Mouse (Mus musculus) bone marrow macrophage, adult 2 months (primary cell): ENCODE measurements around the gene Slc35e3.

Experiments
- CTCF ChIP-seq: IDR thresholded peaks from 2 replicates; pipeline ENCODE4 v1.5.1; 2012; ENCODE audit warnings: low read depth, mild to moderate bottlenecking, low read length, moderate library complexity
- POLR2A ChIP-seq: IDR thresholded peaks from 2 replicates; pipeline ENCODE4 v1.6.1; 2012; ENCODE audit warnings: mild to moderate bottlenecking, low read depth, low read length, borderline replicate concordance

DNA sequence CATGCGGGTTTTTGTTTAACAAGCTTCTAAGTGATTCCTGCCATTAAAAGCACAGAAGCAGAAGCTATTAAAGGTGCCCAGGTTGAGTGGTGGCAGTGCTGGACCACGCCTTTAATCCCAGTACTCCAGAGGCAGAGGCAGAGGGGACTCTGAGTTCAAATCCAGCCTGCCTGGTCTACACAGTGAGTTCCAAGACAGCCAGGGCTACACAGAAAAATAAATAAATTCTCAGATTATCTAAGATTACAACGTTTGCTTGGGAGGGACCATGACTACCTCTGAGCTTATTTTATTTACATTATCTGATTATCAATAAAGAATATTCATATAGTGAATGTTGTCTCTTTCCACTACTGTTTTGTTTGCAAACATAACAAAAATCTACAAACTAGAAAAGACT, 59.1 kb downstream of the Slc35e3 start:
- TF ChIP-seq CTCF = no peak
- no peak for TF ChIP-seq POLR2A
